Mouse (Mus musculus): ENCODE measurements around the gene BC024978. TPM values are rescaled to one million over a fixed set of nuclear protein-coding genes. Genes with fewer than 3 reads are reported as not detected.
"Not testable (repeated sequence)": the region's sequence is repeated elsewhere in the genome, so short reads cannot be mapped to it uniquely, and the experiment has no call there.

BC024978 gene
- polyA plus RNA-seq, 1 experiment from 2014 or later = 3.8 TPM

- H3K4me3 ChIP-seq (ENCODE audit: low read depth, low read length); H3K27me3 ChIP-seq (ENCODE audit: insufficient read depth, low read length); H3K9ac ChIP-seq; H3K4me1 ChIP-seq (ENCODE audit: insufficient read depth); H3K9me3 ChIP-seq (ENCODE audit: low read depth, low read length); H3K27ac ChIP-seq (ENCODE audit: low read depth); ATAC-seq (ENCODE audit: insufficient read depth); H3K4me2 ChIP-seq: not testable (repeated sequence)
- peak; percentile 24 for DNase-seq
- peak; percentile 48 for TF ChIP-seq CTCF (IDR thresholded peaks at IDR 0.05; ENCODE audit: low read depth)
- H3K36me3 ChIP-seq (ENCODE audit: insufficient read depth) = peaks cover 35% of the 10 kb centered on the region
- 84% methylated on average over 2 of the region's 2 CpGs for WGBS
Measured at GRCm38 (mm10) chr7:27244088-27244487, 48.5 kb downstream of the BC024978 start.

GRCm38 (mm10) chr7:27249146-27249545 lies 53.6 kb downstream of the BC024978 start:
- Histone ChIP-seq H3K9me3 (ENCODE audit: low read depth, low read length) (no peaks in the 10 kb centered on the region), H3K27me3 (ENCODE audit: insufficient read depth, low read length) (no peaks in the 10 kb centered on the region), H3K4me1 (ENCODE audit: insufficient read depth) (no peaks in the 10 kb centered on the region), H3K4me3 (ENCODE audit: low read depth, low read length) (no peak overlapping the region), H3K36me3 (ENCODE audit: insufficient read depth) (0 out of 2 replicates have a peak, but pooled peaks cover 24% of the 10 kb centered on the region), H3K4me2 (no peak overlapping the region), H3K9ac (no peak overlapping the region), H3K27ac (ENCODE audit: low read depth) (no peak overlapping the region)
- peak; percentile 72 for DNase-seq
- ATAC-seq (ENCODE audit: insufficient read depth) = no peak
- WGBS = 92% methylated on average over 2 of the region's 2 CpGs
- peak; percentile 61 for TF ChIP-seq CTCF (IDR thresholded peaks at IDR 0.05; ENCODE audit: low read depth)

- 74% methylated on average over 5 of the region's 5 CpGs for WGBS
- 0 out of 2 replicates have a peak, but pooled peaks cover 26% of the 10 kb centered on the region for H3K36me3 ChIP-seq (ENCODE audit: insufficient read depth)
- no peaks in the 10 kb centered on the region for H3K9me3 ChIP-seq (ENCODE audit: low read depth, low read length)
Measured at GRCm38 (mm10) chr7:27249928-27250327, 54.3 kb downstream of the BC024978 start.

GRCm38 (mm10) chr7:27251946-27252345 lies 56.4 kb downstream of the BC024978 start:
- Histone ChIP-seq H3K27me3 (ENCODE audit: insufficient read depth, low read length) (no peaks in the 10 kb centered on the region), H3K27ac (ENCODE audit: low read depth) (no peak overlapping the region), H3K9me3 (ENCODE audit: low read depth, low read length) (no peaks in the 10 kb centered on the region), H3K4me3 (ENCODE audit: low read depth, low read length) (no peak overlapping the region), H3K4me2 (no peak overlapping the region), H3K4me1 (ENCODE audit: insufficient read depth) (0 out of 2 replicates have a peak, but pooled peaks cover under 1% of the 10 kb centered on the region), H3K9ac (no peak overlapping the region), H3K36me3 (ENCODE audit: insufficient read depth) (peaks cover 8% of the 10 kb centered on the region; the same call in 1 of the 2 replicates)
- no peak for ATAC-seq (ENCODE audit: insufficient read depth)
- no peak for DNase-seq
- 76% methylated on average over 6 of the region's 6 CpGs for WGBS
- no peak for TF ChIP-seq CTCF (IDR thresholded peaks at IDR 0.05; ENCODE audit: low read depth)

More at GRCm38 (mm10) chr7:27249928-27250327, 54.3 kb downstream of the BC024978 start:
- no peak for TF ChIP-seq CTCF (IDR thresholded peaks at IDR 0.05; ENCODE audit: low read depth)
- no peak overlapping the region for H3K9ac ChIP-seq
- no peaks in the 10 kb centered on the region for H3K4me1 ChIP-seq (ENCODE audit: insufficient read depth)
- no peak for DNase-seq
- H3K27me3 ChIP-seq (ENCODE audit: insufficient read depth, low read length) = no peaks in the 10 kb centered on the region
- ATAC-seq (ENCODE audit: insufficient read depth) = no peak
- H3K4me3 ChIP-seq (ENCODE audit: low read depth, low read length) = no peak overlapping the region
- H3K4me2 ChIP-seq = no peak overlapping the region
- H3K27ac ChIP-seq (ENCODE audit: low read depth) = no peak overlapping the region

- Histone ChIP-seq H3K27ac (ENCODE audit: low read depth) (no peak overlapping the region), H3K9me3 (ENCODE audit: low read depth, low read length) (no peaks in the 10 kb centered on the region), H3K4me2 (no peak overlapping the region), H3K4me3 (ENCODE audit: low read depth, low read length) (no peak overlapping the region), H3K36me3 (ENCODE audit: insufficient read depth) (peaks cover 6% of the 10 kb centered on the region; the same call in 1 of the 2 replicates), H3K9ac (no peak overlapping the region), H3K4me1 (ENCODE audit: insufficient read depth) (peaks cover 18% of the 10 kb centered on the region; the same call in 1 of the 2 replicates), H3K27me3 (ENCODE audit: insufficient read depth, low read length) (no peaks in the 10 kb centered on the region)
- DNase-seq (peak; percentile 47), ATAC-seq (ENCODE audit: insufficient read depth) (no peak)
- WGBS = 59% methylated on average over 3 of the region's 3 CpGs
- TF ChIP-seq CTCF (IDR thresholded peaks at IDR 0.05; ENCODE audit: low read depth) = peak; percentile 52
Measured at GRCm38 (mm10) chr7:27255721-27256120, 60.1 kb downstream of the BC024978 start.

- 25% methylated on average over 27 of the region's 27 CpGs for WGBS
- Histone ChIP-seq H3K36me3 (ENCODE audit: insufficient read depth) (peaks cover 11% of the 10 kb centered on the region; the same call in 1 of the 2 replicates), H3K9ac (peak overlapping the region; percentile 5; the same call in 1 of the 2 replicates), H3K27me3 (ENCODE audit: insufficient read depth, low read length) (no peaks in the 10 kb centered on the region), H3K4me1 (ENCODE audit: insufficient read depth) (peaks cover 18% of the 10 kb centered on the region; the same call in 1 of the 2 replicates), H3K4me2 (peak overlapping the region; percentile 65), H3K27ac (ENCODE audit: low read depth) (peak overlapping the region; percentile 69), H3K4me3 (ENCODE audit: low read depth, low read length) (peak overlapping the region; percentile 81), H3K9me3 (ENCODE audit: low read depth, low read length) (no peaks in the 10 kb centered on the region)
- DNase-seq = peak; percentile 64
- ATAC-seq (ENCODE audit: insufficient read depth) = no peak
- TF ChIP-seq CTCF (IDR thresholded peaks at IDR 0.05; ENCODE audit: low read depth) = no peak
Measured at GRCm38 (mm10) chr7:27257046-27257851, 61.7 kb downstream of the BC024978 start.

- H3K4me1 ChIP-seq (ENCODE audit: insufficient read depth) = peaks cover 18% of the 10 kb centered on the region; the same call in 1 of the 2 replicates
- ATAC-seq (ENCODE audit: insufficient read depth) (peak; percentile 4; the same call in 1 of the 2 replicates), DNase-seq (no peak)
- peaks cover 17% of the 10 kb centered on the region; the same call in 1 of the 2 replicates for H3K36me3 ChIP-seq (ENCODE audit: insufficient read depth)
- no peaks in the 10 kb centered on the region for H3K27me3 ChIP-seq (ENCODE audit: insufficient read depth, low read length)
- H3K27ac ChIP-seq (ENCODE audit: low read depth) = peak overlapping the region; percentile 70
- no peaks in the 10 kb centered on the region for H3K9me3 ChIP-seq (ENCODE audit: low read depth, low read length)
- WGBS = 0% methylated on average over 4 of the region's 6 CpGs
- peak overlapping the region; percentile 81 for H3K4me3 ChIP-seq (ENCODE audit: low read depth, low read length)
- TF ChIP-seq CTCF (IDR thresholded peaks at IDR 0.05; ENCODE audit: low read depth) = no peak
- H3K9ac ChIP-seq = peak overlapping the region; percentile 82
- peak overlapping the region; percentile 65 for H3K4me2 ChIP-seq
Measured at GRCm38 (mm10) chr7:27257852-27258204, 62.2 kb downstream of the BC024978 start.
